Mouse (Mus musculus) midbrain, embryonic 11.5 days (tissue): ENCODE data around the gene Drg2. TPM values are rescaled to one million over a fixed set of nuclear protein-coding genes. Genes with fewer than 3 reads are reported as not detected.

Experiments used
- ATAC-seq: fragments of 200-750 bp; cut with Nextera tagmentation; 2 replicates; pipeline ENCODE4 v1.8.0; 2017; ENCODE audit warnings: moderate TSS enrichment, moderate library complexity; ENCODE audit not compliant: low FRiP score
- DNase-seq: peaks from one replicate; pipeline ENCODE4 v3.0.0; 2015; ENCODE audit warnings: low spot score; ENCODE audit errors: missing footprints
- H3K27ac ChIP-seq: fragments of 300-500 bp; sonication (generic); 2 replicates; pipeline ENCODE4 v1.5.1; 2014; ENCODE audit warnings: low read depth, low read length
- H3K27me3 ChIP-seq: fragments of 300-500 bp; sonication (generic); 2 replicates; pipeline ENCODE4 v1.6.1; 2014; ENCODE audit warnings: mild to moderate bottlenecking, low read length, moderate library complexity, mixed read lengths; ENCODE audit not compliant: control insufficient read depth, insufficient read depth
- H3K36me3 ChIP-seq: fragments of 300-500 bp; sonication (generic); 2 replicates; pipeline ENCODE4 v1.6.1; 2014; ENCODE audit warnings: mild to moderate bottlenecking, low read length, moderate library complexity, mixed read lengths; ENCODE audit not compliant: control insufficient read depth, insufficient read depth
- H3K4me1 ChIP-seq: fragments of 300-500 bp; sonication (generic); 2 replicates; pipeline ENCODE4 v1.6.1; 2014; ENCODE audit warnings: low read length; ENCODE audit not compliant: control insufficient read depth, insufficient read depth
- H3K4me2 ChIP-seq: fragments of 300-500 bp; sonication (generic); 2 replicates; pipeline ENCODE4 v1.6.1; 2014; ENCODE audit warnings: mild to moderate bottlenecking, moderate library complexity
- H3K4me3 ChIP-seq: fragments of 300-500 bp; sonication (generic); 2 replicates; pipeline ENCODE4 v1.5.1; 2014; ENCODE audit warnings: low read depth, low read length
- H3K9ac ChIP-seq: fragments of 300-500 bp; sonication (generic); 2 replicates; pipeline ENCODE4 v1.6.1; 2014; ENCODE audit warnings: low read length
- H3K9me3 ChIP-seq: fragments of 300-500 bp; sonication (generic); 2 replicates; pipeline ENCODE4 v1.6.1; 2016; ENCODE audit warnings: low read length; ENCODE audit not compliant: control insufficient read depth
- whole genome bisulfite sequencing: fragments of 180-500 bp; shearing (Covaris S2); extraction: QIAGEN DNeasy Blood & Tissue Kit; methylation state at CpG from one replicate; pipeline ENCODE4 v1.1.7; 2014; 5-methylcytosine and 5-hydroxymethylcytosine counted together
- polyA plus RNA-seq: library from polyadenylated mRNA; unstranded; fragments of >200 nt; fragmentation: Nextera tagmentation; extraction: Ambion mirVana; gene quantifications from 2 replicates; pipeline ENCODE4 v1.2.1, GENCODE M21; 2014

The Drg2 gene
- polyA plus RNA-seq, 1 experiment from 2014 or later: 125 TPM

- H3K27me3 ChIP-seq: no peaks in the 10 kb centered on the region
- H3K36me3 ChIP-seq: no peaks in the 10 kb centered on the region
- H3K4me1 ChIP-seq: no peaks in the 10 kb centered on the region
- H3K9ac ChIP-seq: no peak overlapping the region
- WGBS: 87% methylated on average over 4 of the region's 4 CpGs
- H3K27ac ChIP-seq: no peak overlapping the region
- no peak for ATAC-seq
- no peak overlapping the region for H3K4me3 ChIP-seq
- DNase-seq: peak; percentile 64
- no peaks in the 10 kb centered on the region for H3K9me3 ChIP-seq
- no peak overlapping the region for H3K4me2 ChIP-seq
These were observed 63.9 kb downstream of the Drg2 start for GRCm38 (mm10) chr11:60518305-60518704.

Other genes with a start within 250 kb of the Drg2 start
- 38.3 and 41.1 TPM in 2 replicates for gene Srebf1, start 232.0 kb upstream of the Drg2 start, polyA plus RNA-seq
- gene Tom1l2, start 101.7 kb upstream of the Drg2 start, polyA plus RNA-seq: 12.1 and 12.8 TPM in 2 replicates
- 2.0 and 2.4 TPM in 2 replicates for gene Drc3, start 101.3 kb upstream of the Drg2 start, polyA plus RNA-seq
- 32.3 and 33.1 TPM in 2 replicates for gene Gid4, start 37.4 kb upstream of the Drg2 start, polyA plus RNA-seq
- gene Atpaf2, start 36.1 kb upstream of the Drg2 start, polyA plus RNA-seq: 39.9 and 40.5 TPM in 2 replicates
- gene Myo15, start 14.7 kb downstream of the Drg2 start, polyA plus RNA-seq: 0.01 and 0.04 TPM in 2 replicates
- 33.9 and 35.4 TPM in 2 replicates for gene Alkbh5, start 81.8 kb downstream of the Drg2 start, polyA plus RNA-seq
- gene Llgl1, start 245.1 kb downstream of the Drg2 start, polyA plus RNA-seq: 87.8 and 101 TPM in 2 replicates